Mouse (Mus musculus) forebrain, embryonic 14.5 days (tissue): ENCODE measurements around the gene Psors1c2. TPM values are rescaled to one million over a fixed set of nuclear protein-coding genes. Genes with fewer than 3 reads are reported as not detected.

ENCODE experiments used
- ATAC-seq: fragments of 200-750 bp; cut with Nextera tagmentation; 2 replicates; pipeline ENCODE4 v1.8.0; 2017; ENCODE audit warnings: mild to moderate bottlenecking, moderate library complexity
- DNase-seq: peaks from one replicate; pipeline ENCODE4 v3.0.0-alpha.2; 2015; ENCODE audit warnings: low spot score
- H3K27ac ChIP-seq: fragments of 300-500 bp; sonication (generic); 2 replicates; pipeline ENCODE4 v1.5.1; 2014; ENCODE audit warnings: low read depth, mild to moderate bottlenecking, control low read depth, low read length, moderate library complexity
- H3K27me3 ChIP-seq: fragments of 300-500 bp; sonication (generic); replicated peaks from 2 replicates; pipeline ENCODE4 v1.6.1; 2014; ENCODE audit warnings: low read length, control low read depth, mixed read lengths; ENCODE audit not compliant: control insufficient read depth, insufficient read depth
- H3K36me3 ChIP-seq: fragments of 300-500 bp; sonication (generic); 2 replicates; pipeline ENCODE4 v1.6.1; 2014; ENCODE audit warnings: low read length, control low read depth; ENCODE audit not compliant: control insufficient read depth, insufficient read depth
- H3K4me1 ChIP-seq: fragments of 300-500 bp; sonication (generic); 2 replicates; pipeline ENCODE4 v1.6.1; 2014; ENCODE audit warnings: antibody characterized with exemption, low read length, control low read depth; ENCODE audit not compliant: control insufficient read depth, insufficient read depth
- H3K4me2 ChIP-seq: fragments of 300-500 bp; sonication (generic); 2 replicates; pipeline ENCODE4 v1.6.1; 2014; ENCODE audit warnings: mild to moderate bottlenecking, control low read depth, low read length
- H3K4me3 ChIP-seq: fragments of 300-500 bp; sonication (generic); 2 replicates; pipeline ENCODE4 v1.5.1; 2014; ENCODE audit warnings: low read depth, low read length, control low read depth
- H3K9ac ChIP-seq: fragments of 300-500 bp; sonication (generic); 2 replicates; pipeline ENCODE4 v1.6.1; 2014; ENCODE audit warnings: mild to moderate bottlenecking, low read length, control low read depth, moderate library complexity
- H3K9me3 ChIP-seq: fragments of 300-500 bp; sonication (generic); replicated peaks from 2 replicates; pipeline ENCODE4 v1.6.1; 2016; ENCODE audit warnings: low read length, control low read depth, mixed read lengths; ENCODE audit not compliant: control insufficient read depth
- whole genome bisulfite sequencing: fragments of 180-500 bp; shearing (Covaris S2); extraction: QIAGEN DNeasy Blood & Tissue Kit; methylation state at CpG from one replicate; pipeline ENCODE4 v1.1.7; 2014; 5-methylcytosine and 5-hydroxymethylcytosine counted together
- polyA plus RNA-seq: library from polyadenylated mRNA; unstranded; fragments of >200 nt; fragmentation: Nextera tagmentation; extraction: Ambion mirVana; gene quantifications from 2 replicates; pipeline ENCODE4 v1.2.1, GENCODE M21; 2014

The Psors1c2 gene
- polyA plus RNA-seq, 1 experiment from 2014 or later, result 0.28 TPM

DNA sequence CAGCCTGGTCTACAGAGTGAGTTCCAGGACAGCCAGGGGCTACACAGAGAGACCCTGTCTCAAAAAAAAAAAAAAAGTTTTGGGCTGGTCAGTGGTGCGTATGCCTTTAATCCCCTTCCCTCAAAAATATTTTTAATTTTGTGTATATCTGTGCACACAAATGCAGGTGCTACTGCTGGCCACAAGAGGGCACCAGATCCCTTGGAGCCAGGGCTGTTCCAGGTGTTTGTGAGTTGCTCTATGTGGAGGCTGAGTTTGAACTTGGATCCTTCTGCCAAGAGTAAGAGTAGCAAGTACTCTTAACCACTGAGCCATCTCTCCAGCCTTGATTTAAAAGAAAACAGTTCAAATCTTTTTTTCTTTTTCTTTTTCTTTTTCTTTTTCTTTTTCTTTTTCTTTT lies 49.9 kb downstream of the Psors1c2 start:
- Histone ChIP-seq H3K4me1 (no peaks in the 10 kb centered on the region), H3K9me3 (no peaks in the 10 kb centered on the region), H3K27ac (no peak overlapping the region), H3K4me3 (no peak overlapping the region), H3K36me3 (no peaks in the 10 kb centered on the region), H3K27me3 (no peaks in the 10 kb centered on the region), H3K9ac (no peak overlapping the region), H3K4me2 (no peak overlapping the region)
- 96% methylated on average over 1 of the region's 1 CpGs for WGBS
- ATAC-seq, result no peak
- no peak for DNase-seq

Other genes starting within 250 kb of the Psors1c2 start
- 0.46 TPM in 1 of 2 replicates, not detected in the other for gene H2-Q1, start 212.8 kb upstream of the Psors1c2 start, polyA plus RNA-seq
- gene H2-Q2, start 191.0 kb upstream of the Psors1c2 start, polyA plus RNA-seq, result 1.1 and 2.1 TPM in 2 replicates
- gene H2-Q4, start 153.6 kb upstream of the Psors1c2 start, polyA plus RNA-seq, result 0.54 and 0.60 TPM in 2 replicates
- 0.28 and 0.38 TPM in 2 replicates for gene H2-Q6, start 108.4 kb upstream of the Psors1c2 start, polyA plus RNA-seq
- gene H2-Q7, start 94.0 kb upstream of the Psors1c2 start, polyA plus RNA-seq, result 1.5 and 2.0 TPM in 2 replicates
- gene H2-Q10, start 63.1 kb upstream of the Psors1c2 start, polyA plus RNA-seq, result 0.23 TPM in 1 of 2 replicates, not detected in the other
- 0.20 TPM in 1 of 2 replicates, not detected in the other for gene Pou5f1, start 27.2 kb upstream of the Psors1c2 start, polyA plus RNA-seq
- gene Tcf19, start 16.4 kb upstream of the Psors1c2 start, polyA plus RNA-seq, result 40.8 and 48.8 TPM in 2 replicates
- gene Cchcr1, start 16.1 kb upstream of the Psors1c2 start, polyA plus RNA-seq, result 4.7 and 6.5 TPM in 2 replicates
- 0.06 TPM in 1 of 2 replicates, not detected in the other for gene Cdsn, start 18.9 kb downstream of the Psors1c2 start, polyA plus RNA-seq
- not detected in 2 replicates for gene 2300002M23Rik, start 34.2 kb downstream of the Psors1c2 start, polyA plus RNA-seq
- gene Sfta2, start 68.3 kb downstream of the Psors1c2 start, polyA plus RNA-seq, result 0.51 TPM in 1 of 2 replicates, not detected in the other
- gene Gm9573, start 93.4 kb downstream of the Psors1c2 start, polyA plus RNA-seq, result not detected in 2 replicates
- not detected in 2 replicates for gene Mucl3, start 110.5 kb downstream of the Psors1c2 start, polyA plus RNA-seq
- gene Vars2, start 134.4 kb downstream of the Psors1c2 start, polyA plus RNA-seq, result 9.3 and 11.5 TPM in 2 replicates
- 36.9 and 38.2 TPM in 2 replicates for gene Gtf2h4, start 140.5 kb downstream of the Psors1c2 start, polyA plus RNA-seq
- 62.0 and 74.5 TPM in 2 replicates for gene Ddr1, start 171.4 kb downstream of the Psors1c2 start, polyA plus RNA-seq